Mouse (Mus musculus) heart, postnatal 14 days (tissue): ENCODE data around the gene Vps45. TPM values are rescaled to one million over a fixed set of nuclear protein-coding genes. Genes with fewer than 3 reads are reported as not detected.
"Not testable (repeated sequence)": the region's sequence is repeated elsewhere in the genome, so short reads cannot be mapped to it uniquely, and the experiment has no call there.

Experiments used
- DNase-seq, 2 experiments: peaks; one replicate each; pipeline ENCODE4 v3.0.0; 2021 to 2022
- intact Hi-C: fragments of 180-260 bp; cut with DNase I; formaldehyde crosslinking; loops from one replicate; pipeline ENCODE4 v1.15.1; 2025
- total RNA-seq, 2 experiments: library from RNA; stranded (reverse); gene quantifications; 2 replicates each; pipeline ENCODE4 v1.2.3; 2021

The Vps45 gene
- total RNA-seq, 2 experiments from 2014 or later, result 27.7 to 29.7 TPM

GRCm38 (mm10) chr3:95953023-95953422, 105.2 kb downstream of the Vps45 start:
- DNase-seq, result no peak
- intact Hi-C loops, result no loop called here

GRCm38 (mm10) chr3:95951566-95951965, 106.7 kb downstream of the Vps45 start:
- DNase-seq, intact Hi-C loops: not testable (repeated sequence)

GRCm38 (mm10) chr3:95950763-95951551, 107.3 kb downstream of the Vps45 start:
- DNase-seq, result peak; percentile 90 to 93
- intact Hi-C loops, result no loop called here

Other genes with a start within 250 kb of the Vps45 start
- 10 to 100 TPM; 41.3 to 42.1 TPM for gene Rprd2, start 239.6 kb downstream of the Vps45 start, total RNA-seq
- 10 to 100 TPM; 19.2 to 27.2 TPM for gene Prpf3, start 202.6 kb downstream of the Vps45 start, total RNA-seq
- 100 to 1,000 TPM; 275 to 290 TPM for gene Mrps21, start 186.9 kb downstream of the Vps45 start, total RNA-seq
- gene Ciart, start 176.2 kb downstream of the Vps45 start, total RNA-seq, result 1 to 10 TPM; 2.8 to 3.0 TPM
- 10 to 100 TPM; 24.0 to 24.6 TPM for gene BC028528, start 166.5 kb downstream of the Vps45 start, total RNA-seq
- gene Aph1a, start 164.5 kb downstream of the Vps45 start, total RNA-seq, result 100 to 1,000 TPM; 113 to 114 TPM
- 100 to 1,000 TPM; 153 to 157 TPM for gene Car14, start 153.8 kb downstream of the Vps45 start, total RNA-seq
- gene Anp32e, start 129.2 kb downstream of the Vps45 start, total RNA-seq, result 10 to 100 TPM; 72.7 to 86.1 TPM
- 10 to 100 TPM; 92.3 to 93.0 TPM for gene Plekho1, start 62.5 kb downstream of the Vps45 start, total RNA-seq
- 10 to 100 TPM; 49.4 to 54.4 TPM for gene Otud7b, start 46.1 kb upstream of the Vps45 start, total RNA-seq
- gene Mtmr11, start 103.5 kb upstream of the Vps45 start, total RNA-seq, result 1 to 10 TPM; 3.1 to 4.0 TPM
- 10 to 100 TPM; 18.3 to 22.3 TPM for gene Sf3b4, start 113.9 kb upstream of the Vps45 start, total RNA-seq
- 1 to 10 TPM; 7.0 to 7.7 TPM for gene Sv2a, start 122.7 kb upstream of the Vps45 start, total RNA-seq
- 10 to 100 TPM; 17.5 to 18.2 TPM for gene Bola1, start 161.2 kb upstream of the Vps45 start, total RNA-seq
- 1 to 10 TPM; 4.4 to 5.2 TPM for gene Hist2h2ab, start 161.4 kb upstream of the Vps45 start, total RNA-seq
- 10 to 100 TPM; 47.6 to 77.3 TPM for gene Hist2h2ac, start 162.4 kb upstream of the Vps45 start, total RNA-seq
- 1 to 10 TPM; 6.9 to 7.7 TPM for gene Hist2h2be, start 162.7 kb upstream of the Vps45 start, total RNA-seq
- 10 to 100 TPM; 22.1 to 48.5 TPM for gene Hist2h3c2, start 180.7 kb upstream of the Vps45 start, total RNA-seq
- gene Hist2h2aa2, start 181.8 kb upstream of the Vps45 start, total RNA-seq, result 100 to 1,000 TPM; 357 to 468 TPM
- gene Hist2h2aa1, start 187.0 kb upstream of the Vps45 start, total RNA-seq, result 10 to 100 TPM; 13.0 to 17.3 TPM
- 1 to 10 TPM in 1 of 2 experiments, not detected in 1; 1.1 TPM for gene Hist2h3c1, start 188.2 kb upstream of the Vps45 start, total RNA-seq
- gene Hist2h4, start 204.8 kb upstream of the Vps45 start, total RNA-seq, result 10 to 100 TPM; 26.0 to 42.3 TPM
- 100 to 1,000 TPM; 125 to 254 TPM for gene Hist2h3b, start 210.2 kb upstream of the Vps45 start, total RNA-seq
- 100 to 1,000 TPM; 121 to 256 TPM for gene Hist2h2bb, start 211.3 kb upstream of the Vps45 start, total RNA-seq
- gene Fcgr1, start 235.5 kb upstream of the Vps45 start, total RNA-seq, result under 1 TPM; 0.45 to 0.46 TPM